Mouse (Mus musculus): ENCODE results near the gene E2f2. TPM values are rescaled to one million over a fixed set of nuclear protein-coding genes. Genes with fewer than 3 reads are reported as not detected.

Gene E2f2
- total RNA-seq, 4 experiments from 2014 or later: 0.57 to 1.2 (median 0.98) TPM

DNA sequence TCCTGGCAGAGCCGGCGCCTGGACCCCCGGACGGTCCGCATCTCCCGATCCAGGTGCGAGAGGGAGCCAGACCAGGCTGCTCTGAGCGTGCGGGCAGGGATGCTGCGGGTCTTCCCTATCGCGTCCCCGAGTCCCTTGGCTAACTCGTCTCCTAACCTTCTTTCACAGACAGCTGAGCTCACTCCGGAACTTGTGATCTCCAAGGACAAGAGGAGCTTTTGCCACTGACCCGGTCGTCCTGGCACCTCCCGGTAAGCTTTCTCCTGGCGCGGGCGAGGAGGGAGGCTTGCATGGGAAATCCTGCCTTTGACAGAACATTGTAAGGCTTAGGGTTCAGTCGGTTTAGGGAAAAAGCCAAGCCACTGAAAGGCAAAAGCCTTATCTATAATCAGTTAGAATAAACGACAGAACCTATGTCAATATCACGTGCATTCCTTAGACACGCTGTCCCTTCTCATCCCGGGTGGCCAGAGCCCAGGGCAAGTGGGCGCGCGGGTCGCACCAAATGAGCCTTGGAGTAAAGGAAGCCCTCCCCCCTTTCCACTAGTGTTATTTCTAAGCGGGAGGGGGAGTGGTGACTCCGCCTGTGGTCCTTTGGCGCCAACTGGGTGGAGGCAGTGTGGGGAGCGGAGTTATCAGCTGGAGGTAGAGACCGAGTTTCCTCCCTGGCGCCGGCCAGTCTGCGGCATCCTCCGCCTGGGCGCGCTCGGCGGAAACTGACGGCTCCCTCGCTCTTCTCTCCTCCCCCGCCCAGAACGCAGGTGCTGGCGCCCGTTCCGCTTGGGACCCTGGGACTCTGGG lies 27.9 kb upstream of the E2f2 start:
- DNase-seq (ENCODE audit: low spot score in 2 of 2): no peak

- DNase-seq (ENCODE audit: low spot score in 2 of 2): no peak
These were observed 27.3 kb upstream of the E2f2 start for GRCm38 (mm10) chr4:136144927-136145292.

- DNase-seq (ENCODE audit: low spot score in 2 of 2): no peak
These were observed 26.8 kb upstream of the E2f2 start for GRCm38 (mm10) chr4:136145362-136145885.

- no peak for DNase-seq (ENCODE audit: low spot score in 2 of 2)
These were observed 26.0 kb upstream of the E2f2 start for GRCm38 (mm10) chr4:136145991-136146711.

- DNase-seq (ENCODE audit: low spot score in 2 of 2): no peak
These were observed 25.5 kb upstream of the E2f2 start for GRCm38 (mm10) chr4:136146712-136147154.

DNA sequence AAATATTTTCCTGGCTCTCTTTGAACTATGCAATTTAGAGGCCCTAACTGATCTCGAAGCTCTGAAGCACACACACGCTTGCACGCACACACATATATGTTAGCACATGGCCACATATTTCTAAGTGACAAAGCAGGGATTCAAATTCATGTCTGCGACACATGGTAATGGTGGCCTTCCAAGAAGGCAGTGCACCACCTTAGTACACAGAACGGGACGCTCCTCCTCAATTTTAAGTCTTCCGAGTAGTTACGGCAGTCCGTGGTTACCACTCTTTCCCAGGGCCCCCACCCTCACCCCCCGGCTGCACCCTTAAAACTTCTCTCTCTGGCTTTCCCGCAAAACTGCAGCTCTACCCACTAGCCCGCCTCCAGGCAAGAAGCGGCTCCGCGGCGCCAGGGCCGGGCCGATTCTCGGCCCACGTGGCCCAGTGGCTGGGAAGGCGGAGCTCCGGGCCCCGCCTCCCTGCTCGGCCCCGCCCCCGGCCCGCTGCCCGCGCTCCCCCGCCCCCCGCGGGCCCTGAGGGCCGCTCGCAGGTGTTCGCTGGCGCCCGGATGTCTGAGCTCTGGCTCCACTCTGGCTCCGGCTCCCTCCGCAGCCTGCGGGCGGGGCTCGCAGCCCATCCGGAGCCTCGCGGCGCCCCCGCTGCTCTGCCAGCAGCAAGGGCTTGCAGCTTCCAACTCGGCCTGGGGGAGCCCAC lies 24.6 kb upstream of the E2f2 start:
- peak in 1 of 2 experiments; percentile 46 for DNase-seq (ENCODE audit: low spot score in 2 of 2)

GRCm38 (mm10) chr4:136148342-136149044 lies 23.7 kb upstream of the E2f2 start:
- no peak for DNase-seq (ENCODE audit: low spot score in 2 of 2)

DNA sequence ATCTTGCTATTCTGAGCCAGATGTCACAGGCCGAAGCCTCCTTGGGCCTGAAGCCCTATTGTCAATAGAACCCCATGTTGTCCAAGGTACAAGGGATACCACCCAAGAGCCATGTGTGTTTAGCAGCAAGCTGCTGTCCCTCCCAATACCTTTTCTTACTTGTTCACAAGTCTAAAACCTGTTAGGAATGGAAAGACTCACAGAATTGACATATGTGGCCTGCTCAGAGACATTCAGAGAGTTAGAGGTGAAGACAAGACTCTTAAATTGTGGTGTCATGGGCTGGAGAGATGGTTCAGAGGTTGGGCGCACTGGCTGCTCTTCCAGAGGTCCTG lies 23.2 kb upstream of the E2f2 start:
- no peak for DNase-seq (ENCODE audit: low spot score in 2 of 2)

DNA sequence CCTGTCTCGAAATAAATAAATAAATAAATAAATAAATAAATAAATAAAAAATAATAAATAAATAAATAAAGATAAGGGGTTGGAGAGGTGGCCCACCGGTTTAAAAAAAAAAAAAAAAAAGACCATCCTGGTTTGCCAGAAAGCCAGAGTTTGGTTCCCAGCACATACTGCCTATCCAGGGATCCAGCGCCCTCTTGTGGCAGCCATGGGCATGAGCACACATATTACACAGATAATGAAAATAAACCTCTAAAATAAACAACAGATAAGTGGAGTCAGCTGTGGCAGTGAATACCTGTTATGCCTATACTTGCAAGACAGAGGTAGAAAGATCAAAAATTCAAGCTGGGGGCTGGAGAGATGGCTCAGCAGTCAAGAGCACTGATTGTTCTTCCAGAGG lies 22.5 kb upstream of the E2f2 start:
- DNase-seq (ENCODE audit: low spot score in 2 of 2): no peak

DNA sequence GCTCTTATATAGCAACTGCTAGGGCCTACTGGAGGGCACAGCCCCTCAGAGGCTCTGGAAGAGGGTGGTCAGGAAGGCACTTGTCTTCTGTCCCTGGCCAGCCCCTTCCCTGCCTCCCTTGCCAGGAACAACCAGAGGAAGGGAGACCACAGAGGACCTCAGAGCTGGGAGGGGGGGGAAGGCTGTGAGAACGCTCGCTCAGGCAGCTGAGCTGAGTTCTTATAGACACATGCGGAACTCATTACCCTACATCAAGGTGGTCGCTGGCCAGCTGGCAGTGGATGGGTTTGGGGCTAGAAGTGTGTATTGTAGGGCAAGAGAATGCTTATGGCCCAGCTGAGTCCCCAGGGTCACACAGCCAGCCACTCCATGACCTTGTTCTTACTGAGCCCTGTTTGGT lies 21.6 kb upstream of the E2f2 start:
- no peak for DNase-seq (ENCODE audit: low spot score in 2 of 2)

- no peak for DNase-seq (ENCODE audit: low spot score in 2 of 2)
These were observed 19.4 kb upstream of the E2f2 start for GRCm38 (mm10) chr4:136152821-136153220.

DNA sequence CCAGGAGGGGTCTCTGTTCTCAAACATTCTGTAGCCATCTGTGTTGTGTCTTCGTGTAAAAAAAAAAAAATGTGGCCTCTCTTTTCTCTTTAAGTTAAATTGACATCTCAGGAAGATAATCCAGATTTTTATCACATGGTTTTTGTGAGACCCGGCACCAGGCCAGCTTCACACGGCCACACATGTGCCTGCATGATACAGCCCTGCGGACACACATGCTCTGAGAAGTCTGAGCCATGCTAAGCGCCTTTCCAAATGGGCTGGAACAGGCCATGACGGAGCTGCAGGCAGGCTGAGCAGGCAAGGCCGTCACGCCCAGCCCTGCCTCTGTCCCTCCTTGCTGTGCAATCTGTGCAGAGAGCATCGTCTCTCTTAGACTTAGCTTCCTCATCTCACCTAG lies 17.7 kb upstream of the E2f2 start:
- DNase-seq (ENCODE audit: low spot score in 2 of 2): no peak

- DNase-seq (ENCODE audit: low spot score in 2 of 2): no peak
These were observed 13.7 kb upstream of the E2f2 start for GRCm38 (mm10) chr4:136158498-136158897.

DNA sequence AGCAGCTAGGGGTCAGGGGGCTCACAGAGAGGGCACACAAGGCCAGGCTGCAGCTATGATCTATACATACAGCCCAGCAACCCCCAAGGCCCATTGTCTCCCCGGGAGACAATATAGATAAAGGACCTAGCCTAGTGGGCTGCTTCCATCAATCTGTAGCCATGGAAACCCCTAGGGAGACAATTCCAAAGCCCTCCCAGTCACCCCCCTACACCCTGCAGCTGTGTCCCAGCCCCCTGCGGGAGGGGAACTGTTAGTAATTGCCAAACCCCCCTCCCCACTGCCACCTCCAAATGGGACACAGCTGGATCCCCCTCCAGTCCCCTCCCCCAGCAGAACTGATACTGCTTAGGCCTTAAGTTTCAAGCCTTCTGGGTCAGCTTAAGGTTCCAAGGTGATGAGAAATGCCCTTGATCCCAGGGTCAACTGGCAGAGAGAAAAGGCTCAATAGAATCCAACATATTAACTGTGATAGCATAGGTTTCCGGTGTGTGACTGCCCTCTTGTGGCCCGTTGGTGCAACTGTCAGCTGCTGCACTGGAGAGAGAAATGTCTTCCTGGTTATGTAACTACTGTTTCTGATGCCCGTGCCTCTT lies 12.3 kb upstream of the E2f2 start:
- peak; percentile 65 to 82 for DNase-seq (ENCODE audit: low spot score in 2 of 2)

GRCm38 (mm10) chr4:136163448-136163847 lies 8.7 kb upstream of the E2f2 start:
- DNase-seq (ENCODE audit: low spot score in 2 of 2): peak; percentile 65 to 87

- DNase-seq (ENCODE audit: low spot score in 2 of 2): no peak
These were observed 7.2 kb upstream of the E2f2 start for GRCm38 (mm10) chr4:136164981-136165380.

DNA sequence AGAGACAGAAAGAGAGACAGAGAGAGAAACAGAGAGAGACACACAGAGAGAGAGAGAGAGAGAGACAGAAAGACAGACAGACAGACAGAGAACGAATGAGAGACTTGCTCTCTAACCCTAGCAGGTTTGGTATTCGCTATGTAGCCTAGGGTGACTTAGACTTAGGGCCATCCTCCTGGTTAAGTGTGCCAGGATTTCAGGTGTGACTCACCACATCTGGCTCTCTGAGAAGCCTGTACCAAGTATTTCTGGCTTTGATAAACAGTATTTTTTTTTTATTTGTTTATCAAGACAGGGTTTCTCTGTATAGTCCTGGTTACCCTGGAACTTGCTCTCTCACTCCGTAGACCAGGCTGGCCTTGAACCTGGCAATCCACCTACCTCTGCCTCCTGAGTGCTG lies 4.5 kb upstream of the E2f2 start:
- no peak for DNase-seq (ENCODE audit: low spot score in 2 of 2)

- no peak for DNase-seq (ENCODE audit: low spot score in 2 of 2)
These were observed 1.8 kb upstream of the E2f2 start for GRCm38 (mm10) chr4:136170401-136170800.

- no peak for DNase-seq (ENCODE audit: low spot score in 2 of 2)
These were observed 739 bp upstream of the E2f2 start for GRCm38 (mm10) chr4:136171455-136171854.

GRCm38 (mm10) chr4:136172542-136173209 lies 482 bp downstream of the E2f2 start:
- no peak for DNase-seq (ENCODE audit: low spot score in 2 of 2)
